Mouse (Mus musculus) lung, adult 2 months (tissue): Measurements from ENCODE around the gene Chchd10.
A peak's percentile ranks its signal among the peaks of the same experiment; 100 is the strongest.

Experiments used
- CTCF ChIP-seq: fragments of 200-500 bp; IDR thresholded peaks from 2 replicates; pipeline ENCODE4 v1.5.1; 2011; ENCODE audit warnings: mild to moderate bottlenecking, low read length, control low read depth; ENCODE audit not compliant: insufficient read depth
- POLR2A ChIP-seq: fragments of 200-500 bp; IDR thresholded peaks from 2 replicates; pipeline ENCODE4 v1.6.1; 2011; ENCODE audit warnings: low read depth, mild to moderate bottlenecking, control low read depth, low read length, borderline replicate concordance; ENCODE audit errors: extremely low read depth

- TF ChIP-seq CTCF (no peak), POLR2A (peak; percentile 48; the same call in 1 of the 2 replicates)
Observed at GRCm38 (mm10) chr10:75945896-75946295, 13.0 kb downstream of the Chchd10 start.
